Mouse (Mus musculus) neural tube, embryonic 11.5 days (tissue): ENCODE measurements around the gene Chka. TPM values are rescaled to one million over a fixed set of nuclear protein-coding genes. Genes with fewer than 3 reads are reported as not detected.

ENCODE experiments used
- ATAC-seq: fragments of 200-750 bp; cut with Nextera tagmentation; 2 replicates; pipeline ENCODE4 v1.8.0; 2017; ENCODE audit warnings: moderate number of reproducible peaks, mild to moderate bottlenecking, moderate TSS enrichment, moderate library complexity; ENCODE audit not compliant: insufficient read depth, low FRiP score, low TSS enrichment
- DNase-seq: peaks from one replicate; pipeline ENCODE4 v3.0.0-alpha.2; 2015; ENCODE audit warnings: low spot score
- H3K27ac ChIP-seq: fragments of 300-500 bp; sonication (generic); 2 replicates; pipeline ENCODE4 v1.5.1; 2014; ENCODE audit warnings: low read depth, mild to moderate bottlenecking, low read length
- H3K27me3 ChIP-seq: fragments of 300-500 bp; sonication (generic); 2 replicates; pipeline ENCODE4 v1.6.1; 2014; ENCODE audit warnings: mild to moderate bottlenecking, low read length, mixed read lengths; ENCODE audit not compliant: control insufficient read depth, insufficient read depth
- H3K36me3 ChIP-seq: fragments of 300-500 bp; sonication (generic); 2 replicates; pipeline ENCODE4 v1.6.1; 2014; ENCODE audit warnings: mild to moderate bottlenecking, low read length, moderate library complexity, mixed read lengths; ENCODE audit not compliant: control insufficient read depth, insufficient read depth
- H3K4me1 ChIP-seq: fragments of 300-500 bp; sonication (generic); 2 replicates; pipeline ENCODE4 v1.6.1; 2014; ENCODE audit warnings: low read length, mixed read lengths; ENCODE audit not compliant: control insufficient read depth, insufficient read depth
- H3K4me2 ChIP-seq: fragments of 300-500 bp; sonication (generic); 2 replicates; pipeline ENCODE4 v1.6.1; 2014; ENCODE audit warnings: low read depth, mild to moderate bottlenecking, moderate library complexity
- H3K4me3 ChIP-seq: fragments of 300-500 bp; sonication (generic); 2 replicates; pipeline ENCODE4 v1.5.1; 2014; ENCODE audit warnings: low read depth, low read length
- H3K9ac ChIP-seq: fragments of 300-500 bp; sonication (generic); 2 replicates; pipeline ENCODE4 v1.6.1; 2014; ENCODE audit warnings: mild to moderate bottlenecking, low read length
- H3K9me3 ChIP-seq: fragments of 300-500 bp; sonication (generic); 2 replicates; pipeline ENCODE4 v1.6.1; 2016; ENCODE audit warnings: low read length; ENCODE audit not compliant: control insufficient read depth
- WGBS: fragments of 180-500 bp; shearing (Covaris S2); extraction: QIAGEN DNeasy Blood & Tissue Kit; methylation state at CpG from one replicate; pipeline ENCODE4 v1.1.7; 2014; 5-methylcytosine and 5-hydroxymethylcytosine counted together
- polyA plus RNA-seq: library from polyadenylated mRNA; unstranded; fragments of >200 nt; fragmentation: Nextera tagmentation; extraction: Ambion mirVana; gene quantifications from 2 replicates; pipeline ENCODE4 v1.2.1, GENCODE M21; 2014

Chka gene
- polyA plus RNA-seq, 1 experiment from 2014 or later: 59.5 TPM

- Histone ChIP-seq H3K4me2 (no peak overlapping the region), H3K4me3 (no peak overlapping the region), H3K4me1 (no peaks in the 10 kb centered on the region), H3K27me3 (no peaks in the 10 kb centered on the region), H3K9ac (no peak overlapping the region), H3K36me3 (peaks cover 3% of the 10 kb centered on the region; the same call in 1 of the 2 replicates), H3K9me3 (peaks cover 3% of the 10 kb centered on the region; the same call in 1 of the 2 replicates), H3K27ac (no peak overlapping the region)
- 82% methylated on average over 2 of the region's 2 CpGs for WGBS
- no peak for DNase-seq
- no peak for ATAC-seq
These were observed 11.1 kb downstream of the Chka start for GRCm38 (mm10) chr19:3862713-3863112.

GRCm38 (mm10) chr19:3864960-3865359 lies 13.4 kb downstream of the Chka start:
- DNase-seq: no peak
- Histone ChIP-seq H3K27ac (no peak overlapping the region), H3K27me3 (no peaks in the 10 kb centered on the region), H3K4me2 (no peak overlapping the region), H3K36me3 (peaks cover 3% of the 10 kb centered on the region; the same call in 1 of the 2 replicates), H3K4me3 (no peak overlapping the region), H3K9ac (no peak overlapping the region), H3K9me3 (peaks cover 3% of the 10 kb centered on the region; the same call in 1 of the 2 replicates), H3K4me1 (no peaks in the 10 kb centered on the region)
- ATAC-seq: no peak
- 81% methylated on average over 2 of the region's 2 CpGs for WGBS

- no peak overlapping the region for H3K9ac ChIP-seq
- no peaks in the 10 kb centered on the region for H3K27me3 ChIP-seq
- ATAC-seq (no peak), DNase-seq (no peak)
- peaks cover 3% of the 10 kb centered on the region; the same call in 1 of the 2 replicates for H3K36me3 ChIP-seq
- no peak overlapping the region for H3K27ac ChIP-seq
- 88% methylated on average over 1 of the region's 1 CpGs for WGBS
- no peak overlapping the region for H3K4me3 ChIP-seq
- H3K9me3 ChIP-seq: peaks cover 3% of the 10 kb centered on the region; the same call in 1 of the 2 replicates
- H3K4me1 ChIP-seq: no peaks in the 10 kb centered on the region
- H3K4me2 ChIP-seq: no peak overlapping the region
These were observed 16.7 kb downstream of the Chka start for GRCm38 (mm10) chr19:3868290-3868689.

- DNase-seq (no peak), ATAC-seq (no peak)
- Histone ChIP-seq H3K36me3 (no peaks in the 10 kb centered on the region), H3K4me2 (no peak overlapping the region), H3K4me3 (no peak overlapping the region), H3K9ac (no peak overlapping the region), H3K4me1 (no peaks in the 10 kb centered on the region), H3K9me3 (no peaks in the 10 kb centered on the region), H3K27ac (no peak overlapping the region), H3K27me3 (no peaks in the 10 kb centered on the region)
These were observed 19.9 kb downstream of the Chka start for GRCm38 (mm10) chr19:3871468-3871867.

GRCm38 (mm10) chr19:3872373-3872772 lies 20.8 kb downstream of the Chka start:
- no peaks in the 10 kb centered on the region for H3K4me1 ChIP-seq
- DNase-seq (no peak), ATAC-seq (no peak)
- H3K36me3 ChIP-seq: no peaks in the 10 kb centered on the region
- no peak overlapping the region for H3K4me2 ChIP-seq
- WGBS: 85% methylated on average over 4 of the region's 4 CpGs
- no peaks in the 10 kb centered on the region for H3K27me3 ChIP-seq
- no peaks in the 10 kb centered on the region for H3K9me3 ChIP-seq
- no peak overlapping the region for H3K9ac ChIP-seq
- no peak overlapping the region for H3K27ac ChIP-seq
- no peak overlapping the region for H3K4me3 ChIP-seq

GRCm38 (mm10) chr19:3875045-3875444 lies 23.5 kb downstream of the Chka start:
- H3K4me3 ChIP-seq: no peak overlapping the region
- no peaks in the 10 kb centered on the region for H3K4me1 ChIP-seq
- no peaks in the 10 kb centered on the region for H3K27me3 ChIP-seq
- no peak overlapping the region for H3K27ac ChIP-seq
- DNase-seq: no peak
- H3K9ac ChIP-seq: no peak overlapping the region
- no peaks in the 10 kb centered on the region for H3K36me3 ChIP-seq
- no peaks in the 10 kb centered on the region for H3K9me3 ChIP-seq
- ATAC-seq: no peak
- no peak overlapping the region for H3K4me2 ChIP-seq
- WGBS: 86% methylated on average over 7 of the region's 7 CpGs

- Histone ChIP-seq H3K4me1 (no peaks in the 10 kb centered on the region), H3K9me3 (no peaks in the 10 kb centered on the region), H3K27me3 (no peaks in the 10 kb centered on the region), H3K27ac (no peak overlapping the region), H3K4me2 (no peak overlapping the region), H3K4me3 (no peak overlapping the region), H3K36me3 (no peaks in the 10 kb centered on the region; the same call in 1 of the 2 replicates), H3K9ac (no peak overlapping the region)
- ATAC-seq (no peak), DNase-seq (no peak)
- 94% methylated on average over 6 of the region's 6 CpGs for WGBS
These were observed 28.7 kb downstream of the Chka start for GRCm38 (mm10) chr19:3880054-3880848.

GRCm38 (mm10) chr19:3882214-3882613 lies 30.6 kb downstream of the Chka start:
- H3K9me3 ChIP-seq: no peaks in the 10 kb centered on the region
- no peaks in the 10 kb centered on the region for H3K27me3 ChIP-seq
- WGBS: 95% methylated on average over 4 of the region's 4 CpGs
- no peak overlapping the region for H3K4me3 ChIP-seq
- H3K36me3 ChIP-seq: no peaks in the 10 kb centered on the region; the same call in 1 of the 2 replicates
- H3K4me2 ChIP-seq: no peak overlapping the region
- ATAC-seq (no peak), DNase-seq (no peak)
- no peak overlapping the region for H3K9ac ChIP-seq
- H3K4me1 ChIP-seq: no peaks in the 10 kb centered on the region
- H3K27ac ChIP-seq: no peak overlapping the region
